Mouse (Mus musculus): ENCODE results near the gene Thrb. TPM values are rescaled to one million over a fixed set of nuclear protein-coding genes. Genes with fewer than 3 reads are reported as not detected.

The Thrb gene
- polyA plus RNA-seq, 1 experiment: 11.8 TPM

- DNase-seq (ENCODE audit: low spot score): no peak
Measured at GRCm38 (mm10) chr14:17954038-17954437, 294.0 kb downstream of the Thrb start.

GRCm38 (mm10) chr14:17959901-17960300, 299.8 kb downstream of the Thrb start:
- no peak for DNase-seq (ENCODE audit: low spot score)

- DNase-seq (ENCODE audit: low spot score): no peak
Measured at GRCm38 (mm10) chr14:17967117-17967726, 307.2 kb downstream of the Thrb start.

- DNase-seq (ENCODE audit: low spot score): no peak
Measured at GRCm38 (mm10) chr14:17972132-17972531, 312.1 kb downstream of the Thrb start.

GRCm38 (mm10) chr14:17972665-17973064, 312.6 kb downstream of the Thrb start:
- DNase-seq (ENCODE audit: low spot score): no peak

GRCm38 (mm10) chr14:17975786-17976185, 315.7 kb downstream of the Thrb start:
- DNase-seq (ENCODE audit: low spot score): no peak

GRCm38 (mm10) chr14:17978259-17978658, 318.2 kb downstream of the Thrb start:
- DNase-seq (ENCODE audit: low spot score): no peak

- DNase-seq (ENCODE audit: low spot score): no peak
Measured at GRCm38 (mm10) chr14:17981258-17981657, 321.2 kb downstream of the Thrb start.

- no peak for DNase-seq (ENCODE audit: low spot score)
Measured at GRCm38 (mm10) chr14:17982017-17982416, 322.0 kb downstream of the Thrb start.

- DNase-seq (ENCODE audit: low spot score): no peak
Measured at GRCm38 (mm10) chr14:17983390-17983789, 323.3 kb downstream of the Thrb start.

GRCm38 (mm10) chr14:17983839-17984238, 323.8 kb downstream of the Thrb start:
- no peak for DNase-seq (ENCODE audit: low spot score)

GRCm38 (mm10) chr14:17988580-17988979, 328.5 kb downstream of the Thrb start:
- DNase-seq (ENCODE audit: low spot score): no peak

- DNase-seq (ENCODE audit: low spot score): no peak
Measured at GRCm38 (mm10) chr14:17989182-17989581, 329.1 kb downstream of the Thrb start.

GRCm38 (mm10) chr14:17990186-17990585, 330.1 kb downstream of the Thrb start:
- no peak for DNase-seq (ENCODE audit: low spot score)

- DNase-seq (ENCODE audit: low spot score): no peak
Measured at GRCm38 (mm10) chr14:18001886-18002285, 341.8 kb downstream of the Thrb start.

GRCm38 (mm10) chr14:18003686-18004085, 343.6 kb downstream of the Thrb start:
- no peak for DNase-seq (ENCODE audit: low spot score)

- no peak for DNase-seq (ENCODE audit: low spot score)
Measured at GRCm38 (mm10) chr14:18008524-18008923, 348.5 kb downstream of the Thrb start.

- DNase-seq (ENCODE audit: low spot score): no peak
Measured at GRCm38 (mm10) chr14:18016604-18017003, 356.5 kb downstream of the Thrb start.

- no peak for DNase-seq (ENCODE audit: low spot score)
Measured at GRCm38 (mm10) chr14:18020128-18020527, 360.1 kb downstream of the Thrb start.

GRCm38 (mm10) chr14:18020636-18021035, 360.6 kb downstream of the Thrb start:
- no peak for DNase-seq (ENCODE audit: low spot score)

- no peak for DNase-seq (ENCODE audit: low spot score)
Measured at GRCm38 (mm10) chr14:18021726-18022125, 361.7 kb downstream of the Thrb start.

GRCm38 (mm10) chr14:18022351-18022750, 362.3 kb downstream of the Thrb start:
- no peak for DNase-seq (ENCODE audit: low spot score)

- DNase-seq (ENCODE audit: low spot score): no peak
Measured at GRCm38 (mm10) chr14:18027867-18028266, 367.8 kb downstream of the Thrb start.

Measured in urinary bladder, adult 2 months (tissue).